Mouse (Mus musculus) stomach, postnatal 0 days (tissue): Measurements from ENCODE around the gene Col4a3. TPM values are rescaled to one million over a fixed set of nuclear protein-coding genes. Genes with fewer than 3 reads are reported as not detected.

Source experiments
- ATAC-seq: fragments of 200-750 bp; cut with Nextera tagmentation; 2 replicates; pipeline ENCODE4 v1.8.0; 2017; ENCODE audit not compliant: low FRiP score, low TSS enrichment
- DNase-seq: peaks from one replicate; pipeline ENCODE4 v3.0.0-alpha.2; 2016; ENCODE audit warnings: low spot score
- H3K27ac ChIP-seq: fragments of 300-500 bp; sonication (generic); replicated peaks from 2 replicates; pipeline ENCODE4 v1.5.1; 2014; ENCODE audit warnings: mild to moderate bottlenecking, control low read depth
- H3K27me3 ChIP-seq: fragments of 300-500 bp; sonication (generic); 2 replicates; pipeline ENCODE4 v1.6.1; 2014; ENCODE audit warnings: low read length; ENCODE audit not compliant: control insufficient read depth, insufficient read depth
- H3K36me3 ChIP-seq: fragments of 300-500 bp; sonication (generic); 2 replicates; pipeline ENCODE4 v1.6.1; 2014; ENCODE audit warnings: low read length, mixed read lengths; ENCODE audit not compliant: control insufficient read depth, insufficient read depth
- H3K4me1 ChIP-seq: fragments of 300-500 bp; sonication (generic); replicated peaks from 2 replicates; pipeline ENCODE4 v1.6.1; 2014; ENCODE audit warnings: antibody characterized with exemption; ENCODE audit not compliant: control insufficient read depth, insufficient read depth
- H3K4me2 ChIP-seq: fragments of 300-500 bp; sonication (generic); replicated peaks from 2 replicates; pipeline ENCODE4 v1.6.1; 2014; ENCODE audit warnings: low read depth, mild to moderate bottlenecking, control low read depth, moderate library complexity
- H3K4me3 ChIP-seq: fragments of 300-500 bp; sonication (generic); 2 replicates; pipeline ENCODE4 v1.5.1; 2014; ENCODE audit warnings: low read depth, low read length, control low read depth
- H3K9ac ChIP-seq: fragments of 300-500 bp; sonication (generic); 2 replicates; pipeline ENCODE4 v1.6.1; 2014; ENCODE audit warnings: mild to moderate bottlenecking, low read length, control low read depth, mixed read lengths
- H3K9me3 ChIP-seq: fragments of 300-500 bp; sonication (generic); 2 replicates; pipeline ENCODE4 v1.6.1; 2016; ENCODE audit warnings: low read length; ENCODE audit not compliant: control insufficient read depth
- CTCF ChIP-seq: IDR thresholded peaks from 2 replicates; pipeline ENCODE4 v1.5.1; 2016; ENCODE audit warnings: antibody characterized with exemption, low read depth, mild to moderate bottlenecking, moderate library complexity
- EP300 ChIP-seq: optimal IDR thresholded peaks from 2 replicates; pipeline ENCODE3; 2016; ENCODE audit warnings: antibody characterized with exemption
- WGBS: fragments of 180-500 bp; shearing (Covaris S2); extraction: QIAGEN DNeasy Blood & Tissue Kit; methylation state at CpG from one replicate; pipeline ENCODE4 v1.1.7; 2014; 5-methylcytosine and 5-hydroxymethylcytosine counted together
- polyA plus RNA-seq: library from polyadenylated mRNA; unstranded; fragments of >200 nt; fragmentation: Nextera tagmentation; extraction: Ambion mirVana; gene quantifications from 2 replicates; pipeline ENCODE4 v1.2.1, GENCODE M21; 2015

The Col4a3 gene
- polyA plus RNA-seq, 1 experiment from 2014 or later, result 0.42 TPM

DNA sequence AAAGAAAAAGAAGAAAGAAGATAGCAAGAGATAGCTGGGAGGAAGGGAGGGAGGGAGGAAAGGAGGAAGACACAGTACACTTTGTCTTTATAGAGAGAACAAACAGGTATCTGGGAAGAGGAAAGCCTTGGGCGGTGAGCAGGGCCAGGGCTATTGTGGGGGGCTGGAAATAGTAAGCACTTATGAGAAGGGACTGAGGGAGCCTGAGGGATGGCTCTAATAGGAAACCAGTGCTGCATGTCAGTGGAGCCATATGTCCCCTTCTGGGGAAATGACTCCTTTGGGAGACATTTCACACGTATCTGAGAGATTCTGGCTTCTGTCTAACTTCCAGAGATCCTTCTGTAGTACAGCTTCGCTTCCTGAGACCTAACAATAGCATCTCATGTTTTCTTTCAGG, 69.7 kb downstream of the Col4a3 start:
- ATAC-seq (no peak), DNase-seq (no peak)
- no peak overlapping the region for H3K9ac ChIP-seq
- no peaks in the 10 kb centered on the region for H3K27me3 ChIP-seq
- WGBS, result 69% methylated on average over 3 of the region's 3 CpGs
- TF ChIP-seq EP300, result no peak
- no peak for TF ChIP-seq CTCF
- no peaks in the 10 kb centered on the region for H3K4me1 ChIP-seq
- no peak overlapping the region for H3K4me2 ChIP-seq
- no peaks in the 10 kb centered on the region for H3K9me3 ChIP-seq
- H3K36me3 ChIP-seq, result no peaks in the 10 kb centered on the region
- H3K4me3 ChIP-seq, result no peak overlapping the region
- H3K27ac ChIP-seq, result no peak overlapping the region

DNA sequence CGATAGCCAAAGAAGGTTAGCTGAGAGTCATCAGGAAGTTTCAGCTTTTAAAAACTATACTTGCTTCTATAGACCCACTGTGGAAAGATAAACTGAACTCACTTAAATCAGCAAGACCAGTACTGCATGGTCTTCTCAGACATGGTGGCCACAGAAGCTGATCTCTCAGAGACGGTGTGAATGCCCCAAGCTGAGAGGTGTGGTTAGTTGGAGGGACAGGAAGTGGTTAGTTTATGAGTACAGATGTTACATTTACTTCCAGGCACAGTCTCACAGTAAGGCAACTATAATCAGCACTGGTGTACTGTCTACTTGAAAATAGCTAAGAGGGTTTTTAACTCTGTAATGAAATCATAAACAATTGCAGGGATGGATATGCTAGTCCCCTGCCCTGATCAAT, 75.5 kb downstream of the Col4a3 start:
- Histone ChIP-seq H3K27me3 (no peaks in the 10 kb centered on the region), H3K9ac (no peak overlapping the region), H3K9me3 (no peaks in the 10 kb centered on the region), H3K4me1 (no peaks in the 10 kb centered on the region), H3K4me3 (no peak overlapping the region), H3K4me2 (no peak overlapping the region), H3K36me3 (no peaks in the 10 kb centered on the region), H3K27ac (no peak overlapping the region)
- 84% methylated on average over 2 of the region's 2 CpGs for WGBS
- TF ChIP-seq CTCF (no peak), EP300 (no peak)
- DNase-seq (no peak), ATAC-seq (no peak)

DNA sequence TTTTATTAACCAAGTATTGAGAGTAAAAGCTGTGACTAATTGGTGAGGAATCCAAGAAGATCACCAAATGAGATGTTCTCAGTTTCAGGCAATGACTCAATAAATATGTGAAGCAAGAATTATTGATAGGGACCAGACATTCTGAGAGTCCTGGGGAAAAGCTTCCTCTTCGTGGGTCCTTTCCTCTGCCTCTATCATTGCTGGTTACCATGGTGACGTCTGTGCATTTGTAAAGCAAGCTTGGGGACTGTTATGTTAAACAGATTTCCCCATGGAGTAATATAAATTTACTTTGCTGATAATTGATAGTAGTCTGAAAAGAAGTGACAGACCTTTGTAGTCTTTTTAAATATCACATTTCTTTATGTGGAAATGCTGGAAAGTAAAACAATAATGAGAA, 76.8 kb downstream of the Col4a3 start:
- ATAC-seq (no peak), DNase-seq (no peak)
- Histone ChIP-seq H3K9ac (no peak overlapping the region), H3K27me3 (no peaks in the 10 kb centered on the region), H3K36me3 (no peaks in the 10 kb centered on the region), H3K4me1 (no peaks in the 10 kb centered on the region), H3K4me2 (no peak overlapping the region), H3K27ac (no peak overlapping the region), H3K4me3 (no peak overlapping the region), H3K9me3 (no peaks in the 10 kb centered on the region)
- no peak for TF ChIP-seq CTCF
- TF ChIP-seq EP300, result no peak
- WGBS, result 27% methylated on average over 2 of the region's 2 CpGs

DNA sequence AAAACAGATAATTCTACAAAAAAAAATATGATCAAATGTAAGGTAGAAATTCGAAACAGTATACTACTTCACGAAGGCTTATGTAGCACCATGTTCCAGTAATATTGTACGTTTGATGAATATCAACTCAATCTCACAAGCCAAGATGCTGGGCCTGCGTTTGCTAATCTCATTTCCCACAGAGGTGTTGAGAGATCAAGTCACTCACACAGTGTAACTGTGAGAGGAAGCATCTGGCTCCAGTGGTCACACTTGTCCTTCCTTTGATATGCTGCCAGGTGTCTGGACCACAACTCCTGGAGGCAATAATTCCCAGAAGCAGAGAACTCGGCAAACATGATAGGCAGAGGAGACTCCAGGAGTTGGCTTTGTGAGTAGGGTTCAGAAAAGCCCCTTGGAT, 99.6 kb downstream of the Col4a3 start:
- Histone ChIP-seq H3K4me1 (no peaks in the 10 kb centered on the region), H3K4me2 (no peak overlapping the region), H3K4me3 (no peak overlapping the region), H3K9me3 (no peaks in the 10 kb centered on the region), H3K27ac (no peak overlapping the region), H3K9ac (no peak overlapping the region), H3K27me3 (no peaks in the 10 kb centered on the region), H3K36me3 (no peaks in the 10 kb centered on the region)
- ATAC-seq, result no peak
- TF ChIP-seq EP300, result no peak
- TF ChIP-seq CTCF, result no peak
- DNase-seq, result no peak
- WGBS, result 77% methylated on average over 5 of the region's 5 CpGs

DNA sequence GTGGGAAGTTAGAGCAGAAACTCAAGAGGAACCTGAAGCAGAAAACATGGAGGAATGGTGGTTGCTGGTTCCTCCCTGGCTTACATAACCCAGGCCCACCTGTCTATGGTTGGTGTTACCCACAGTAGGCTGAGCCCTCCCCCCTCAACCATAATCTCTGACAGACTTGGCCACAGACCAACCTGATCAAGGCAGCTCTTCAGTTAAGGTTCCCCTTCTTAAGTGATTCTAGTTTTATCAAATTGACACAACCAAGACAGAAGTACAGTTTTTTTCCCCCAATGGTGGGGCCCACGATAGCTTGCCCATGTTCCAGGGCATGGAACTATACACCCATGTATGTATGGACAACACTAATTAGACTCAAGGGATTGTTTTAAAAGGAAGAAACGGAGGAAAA, 100.1 kb downstream of the Col4a3 start:
- H3K9me3 ChIP-seq, result no peaks in the 10 kb centered on the region
- no peak overlapping the region for H3K4me2 ChIP-seq
- no peak for ATAC-seq
- H3K4me1 ChIP-seq, result no peaks in the 10 kb centered on the region
- 88% methylated on average over 2 of the region's 2 CpGs for WGBS
- H3K4me3 ChIP-seq, result no peak overlapping the region
- H3K36me3 ChIP-seq, result no peaks in the 10 kb centered on the region
- TF ChIP-seq CTCF (no peak), EP300 (no peak)
- H3K27me3 ChIP-seq, result no peaks in the 10 kb centered on the region
- no peak overlapping the region for H3K9ac ChIP-seq
- DNase-seq, result no peak
- no peak overlapping the region for H3K27ac ChIP-seq

DNA sequence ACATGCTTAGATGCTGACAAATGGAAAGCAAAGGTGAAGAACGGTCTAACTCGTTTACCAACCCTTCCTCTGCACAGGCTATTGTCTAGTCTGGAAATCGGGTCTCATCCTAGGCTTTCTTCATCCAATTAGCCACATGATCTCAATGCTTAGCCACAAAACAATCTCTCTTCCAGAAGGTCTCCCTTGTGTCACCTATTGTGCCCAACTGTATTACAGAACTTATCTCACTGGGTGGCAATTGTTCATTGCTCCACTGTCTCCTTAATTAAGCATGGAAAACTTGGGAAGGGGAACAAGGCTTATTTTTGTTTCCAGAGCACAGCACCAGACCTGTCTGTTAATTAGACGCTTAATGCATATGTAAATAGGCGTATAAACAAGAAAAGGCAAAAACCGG, 101.2 kb downstream of the Col4a3 start:
- H3K27ac ChIP-seq, result no peak overlapping the region
- no peak for ATAC-seq
- no peaks in the 10 kb centered on the region for H3K27me3 ChIP-seq
- H3K9ac ChIP-seq, result no peak overlapping the region
- no peak overlapping the region for H3K4me2 ChIP-seq
- WGBS, result 88% methylated on average over 6 of the region's 6 CpGs
- H3K36me3 ChIP-seq, result no peaks in the 10 kb centered on the region
- TF ChIP-seq CTCF, result no peak
- H3K4me1 ChIP-seq, result no peaks in the 10 kb centered on the region
- no peaks in the 10 kb centered on the region for H3K9me3 ChIP-seq
- DNase-seq, result no peak
- H3K4me3 ChIP-seq, result no peak overlapping the region
